Mouse (Mus musculus) heart, postnatal 0 days (tissue): ENCODE measurements at regions not wholly inside any gene's neighbourhood (a gene's known extent, or its start where the extent isn't known, plus 50 kb on each side); places are given as distances from the start of the nearest gene placed in this dataset.

Source experiments
- CTCF ChIP-seq: IDR thresholded peaks from 2 replicates; pipeline ENCODE4 v1.5.1; 2016; ENCODE audit warnings: antibody characterized with exemption, control low read depth, low read depth
- EP300 ChIP-seq: IDR thresholded peaks from 2 replicates; pipeline ENCODE4 v1.6.1; 2016; ENCODE audit warnings: antibody characterized with exemption, low read depth

GRCm38 (mm10) chr14:98477416-98477815 is 307.9 kb upstream of the Dach1 start:
- TF ChIP-seq CTCF, result no peak
- no peak for TF ChIP-seq EP300
